Mouse (Mus musculus) stomach, postnatal 0 days (tissue): ENCODE measurements around the gene Frat2.
A peak's percentile ranks its signal among the peaks of the same experiment; 100 is the strongest.

Source experiments
- CTCF ChIP-seq: IDR thresholded peaks from 2 replicates; pipeline ENCODE4 v1.5.1; 2016; ENCODE audit warnings: antibody characterized with exemption, low read depth, mild to moderate bottlenecking, moderate library complexity
- EP300 ChIP-seq: optimal IDR thresholded peaks from 2 replicates; pipeline ENCODE3; 2016; ENCODE audit warnings: antibody characterized with exemption

DNA sequence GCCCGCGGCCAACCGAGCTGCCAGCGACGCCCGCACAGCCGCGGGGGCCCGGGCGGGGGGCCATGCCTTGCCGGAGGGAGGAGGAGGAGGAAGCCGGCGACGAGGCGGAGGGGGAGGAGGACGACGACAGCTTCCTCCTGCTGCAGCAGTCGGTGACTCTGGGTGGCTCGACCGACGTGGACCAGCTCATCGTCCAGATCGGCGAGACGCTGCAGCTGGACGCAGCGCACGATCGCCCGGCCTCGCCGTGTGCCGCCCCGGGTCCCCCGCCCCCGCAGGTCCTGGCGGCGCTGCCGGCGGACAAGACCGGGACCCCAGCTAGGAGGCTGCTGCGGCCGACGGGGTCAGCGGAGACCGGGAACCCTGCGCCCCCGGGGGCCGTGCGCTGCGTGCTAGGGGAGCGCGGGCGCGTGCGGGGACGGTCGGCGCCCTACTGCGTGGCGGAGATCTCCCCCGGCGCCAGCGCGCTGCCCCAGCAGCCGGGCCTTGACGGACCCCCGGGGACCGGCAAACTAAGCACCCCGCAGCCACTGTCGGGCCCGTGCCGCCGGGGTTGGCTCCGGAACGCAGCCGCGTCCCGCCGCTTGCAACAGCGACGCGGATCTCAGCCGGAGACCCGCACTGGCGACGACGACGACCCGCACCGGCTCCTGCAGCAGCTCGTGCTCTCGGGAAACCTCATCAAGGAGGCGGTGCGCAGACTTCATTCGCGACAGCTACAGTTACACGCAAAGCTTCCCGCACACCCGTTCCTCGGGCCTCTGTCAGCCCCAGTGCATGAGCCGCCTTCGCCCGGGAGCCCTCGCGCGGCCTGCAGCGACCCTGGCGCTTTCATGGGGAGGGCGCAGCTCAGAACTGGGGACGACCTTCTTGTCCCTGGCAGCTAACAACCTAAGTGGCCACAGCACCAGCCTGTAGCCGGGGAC, 17.6 kb downstream of the Frat2 start:
- no peak for TF ChIP-seq EP300
- peak; percentile 27 for TF ChIP-seq CTCF
